Mouse (Mus musculus): ENCODE results near the gene Nln. TPM values are rescaled to one million over a fixed set of nuclear protein-coding genes. Genes with fewer than 3 reads are reported as not detected.

The Nln gene
- total RNA-seq, 4 experiments from 2014 or later: 10.5 to 13.8 (median 11.0) TPM

DNA sequence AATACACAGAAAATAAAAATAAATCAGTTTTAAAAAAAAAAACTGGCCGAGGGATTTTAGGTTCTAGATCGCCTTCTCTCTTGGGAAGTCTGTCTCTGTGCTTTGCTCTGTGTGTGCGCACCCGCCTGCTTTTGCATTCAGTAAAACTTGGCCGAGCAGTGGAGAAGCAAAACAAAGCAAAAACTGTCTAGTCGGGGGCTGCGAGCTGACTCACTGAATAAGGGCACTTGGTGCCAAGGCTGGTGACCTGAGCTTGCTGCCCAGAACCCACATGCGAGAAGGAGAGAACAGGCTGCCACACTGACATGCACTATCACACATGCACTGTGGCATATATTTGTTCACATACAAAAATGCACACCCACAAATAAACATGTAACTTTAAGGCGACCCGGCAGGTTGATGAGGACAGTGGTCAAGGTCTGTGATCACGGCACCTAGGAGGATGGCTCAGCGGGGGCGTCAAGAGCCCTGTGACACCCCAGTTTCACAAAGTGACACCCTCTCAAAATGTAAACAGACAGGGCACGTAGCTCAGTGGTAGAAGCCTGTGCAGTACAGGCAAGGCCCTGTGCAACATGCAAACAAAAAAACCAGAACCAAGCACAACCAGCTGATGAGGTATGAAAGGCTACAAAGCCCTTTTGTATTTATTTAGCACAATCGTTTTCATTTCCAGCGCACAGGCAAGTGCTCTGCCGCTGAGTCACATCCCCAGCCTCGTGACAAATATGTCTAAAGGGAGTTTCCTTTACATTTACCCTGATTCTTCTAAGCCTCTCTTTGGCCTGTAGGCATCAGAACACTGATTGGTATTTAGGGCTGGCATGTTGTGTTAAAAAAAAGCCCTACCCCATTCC, 93.9 kb downstream of the Nln start:
- DNase-seq (ENCODE audit: low spot score): no peak

DNA sequence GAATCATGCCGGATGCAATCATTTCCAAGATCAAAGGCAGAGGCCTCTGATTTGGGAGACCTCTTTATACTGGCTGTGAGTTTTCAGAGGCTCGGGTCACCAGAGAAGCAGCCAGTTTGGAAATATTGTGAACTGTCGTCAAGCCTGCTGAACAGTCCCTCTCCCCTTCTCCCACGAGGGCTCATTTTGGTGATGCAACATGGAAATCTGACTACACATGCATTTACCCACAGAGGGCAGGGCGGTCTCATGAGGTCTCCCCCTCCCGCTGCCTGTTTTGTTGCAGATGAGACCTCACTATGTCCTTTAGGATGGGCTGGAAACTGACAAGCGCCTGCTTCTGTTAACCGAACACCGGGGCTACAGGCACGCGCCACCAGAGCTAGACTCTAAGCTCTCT, 95.4 kb downstream of the Nln start:
- DNase-seq (ENCODE audit: low spot score): no peak

DNA sequence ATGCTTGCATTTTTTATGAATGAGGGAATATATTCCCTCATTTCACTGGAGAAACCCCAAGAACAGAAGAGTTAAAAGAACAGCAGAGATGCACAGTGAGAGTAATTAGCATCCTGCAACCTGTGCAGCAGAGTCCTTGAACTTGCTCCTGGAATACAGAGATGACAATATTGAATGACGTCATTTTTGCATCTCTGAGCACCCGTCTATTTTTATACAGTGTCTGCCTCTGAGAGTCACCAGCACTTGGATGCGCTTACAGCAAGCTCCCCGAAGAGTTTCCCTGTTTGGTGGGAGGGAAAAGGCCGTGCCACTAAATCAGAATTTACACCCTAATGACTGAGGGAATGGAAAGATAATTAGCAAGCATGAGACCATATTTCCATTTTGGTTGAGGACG, 96.0 kb downstream of the Nln start:
- DNase-seq (ENCODE audit: low spot score): no peak

DNA sequence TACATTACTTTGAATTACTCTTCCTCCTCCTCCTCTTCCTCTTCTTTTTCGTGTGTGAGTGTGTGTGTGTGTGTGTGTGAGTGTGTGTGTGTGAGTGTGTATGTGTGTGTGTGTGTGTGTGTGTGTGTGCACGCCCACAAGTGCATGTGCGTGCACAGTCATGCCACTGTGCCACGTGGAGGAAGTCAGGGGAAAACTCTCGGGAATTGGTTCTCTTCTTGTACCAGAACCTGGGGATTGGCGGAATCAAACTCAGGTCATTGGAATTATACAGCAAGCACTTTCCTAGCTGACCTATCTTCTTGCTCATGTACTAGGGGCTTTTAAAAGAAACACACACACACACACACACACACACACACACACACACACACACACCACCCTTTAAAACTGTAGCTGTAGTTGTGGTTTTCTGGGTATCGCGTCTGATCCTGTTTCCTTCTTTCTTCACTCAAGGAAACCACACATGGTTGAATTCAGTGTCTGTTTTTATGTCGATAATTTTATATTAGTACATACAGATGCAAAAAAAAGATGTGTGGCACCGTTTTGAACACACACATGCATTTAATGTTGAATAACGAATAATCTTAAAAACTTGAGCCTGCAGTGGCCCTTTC, 97.1 kb downstream of the Nln start:
- no peak for DNase-seq (ENCODE audit: low spot score)

DNA sequence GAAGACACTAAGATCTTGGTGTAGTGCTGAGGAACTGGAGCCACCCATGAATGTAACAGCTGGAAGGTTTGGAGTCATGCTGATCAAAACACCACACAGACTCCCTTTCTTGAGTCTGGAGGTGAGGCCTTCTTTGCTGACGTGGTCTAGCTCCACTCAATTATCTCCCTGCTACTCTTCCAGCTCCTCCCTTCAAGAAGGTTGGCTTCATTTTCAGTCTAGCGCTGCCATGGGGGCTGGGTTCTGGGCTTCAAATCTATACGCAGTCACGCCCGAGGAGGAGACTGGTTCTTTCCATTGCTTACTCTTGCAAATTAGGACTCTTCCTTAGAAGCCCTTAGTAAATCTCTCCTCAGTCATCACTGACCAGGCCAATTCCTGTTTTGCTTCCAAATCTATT, 98.1 kb downstream of the Nln start:
- no peak for DNase-seq (ENCODE audit: low spot score)

- no peak for DNase-seq (ENCODE audit: low spot score)
Observed at GRCm38 (mm10) chr13:104005231-104005845, 104.1 kb downstream of the Nln start.

DNA sequence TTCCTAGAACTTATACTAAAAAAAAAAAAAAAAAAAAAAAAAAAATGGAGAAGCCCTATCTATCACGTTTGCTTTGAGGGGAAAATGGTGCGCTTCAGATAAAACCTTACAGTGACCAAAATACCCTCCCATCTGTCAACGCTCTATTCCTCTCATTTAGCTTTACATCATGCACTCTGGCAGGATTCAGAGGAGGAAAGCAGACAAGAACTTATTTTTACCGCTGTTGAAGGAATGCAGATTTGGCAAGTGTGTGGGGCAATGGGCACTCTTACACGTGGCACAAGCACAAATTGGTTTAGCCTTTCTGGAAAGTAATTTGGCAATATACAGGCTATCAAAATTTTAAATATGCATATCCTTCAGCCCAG, 115.3 kb downstream of the Nln start:
- no peak for DNase-seq (ENCODE audit: low spot score)

DNA sequence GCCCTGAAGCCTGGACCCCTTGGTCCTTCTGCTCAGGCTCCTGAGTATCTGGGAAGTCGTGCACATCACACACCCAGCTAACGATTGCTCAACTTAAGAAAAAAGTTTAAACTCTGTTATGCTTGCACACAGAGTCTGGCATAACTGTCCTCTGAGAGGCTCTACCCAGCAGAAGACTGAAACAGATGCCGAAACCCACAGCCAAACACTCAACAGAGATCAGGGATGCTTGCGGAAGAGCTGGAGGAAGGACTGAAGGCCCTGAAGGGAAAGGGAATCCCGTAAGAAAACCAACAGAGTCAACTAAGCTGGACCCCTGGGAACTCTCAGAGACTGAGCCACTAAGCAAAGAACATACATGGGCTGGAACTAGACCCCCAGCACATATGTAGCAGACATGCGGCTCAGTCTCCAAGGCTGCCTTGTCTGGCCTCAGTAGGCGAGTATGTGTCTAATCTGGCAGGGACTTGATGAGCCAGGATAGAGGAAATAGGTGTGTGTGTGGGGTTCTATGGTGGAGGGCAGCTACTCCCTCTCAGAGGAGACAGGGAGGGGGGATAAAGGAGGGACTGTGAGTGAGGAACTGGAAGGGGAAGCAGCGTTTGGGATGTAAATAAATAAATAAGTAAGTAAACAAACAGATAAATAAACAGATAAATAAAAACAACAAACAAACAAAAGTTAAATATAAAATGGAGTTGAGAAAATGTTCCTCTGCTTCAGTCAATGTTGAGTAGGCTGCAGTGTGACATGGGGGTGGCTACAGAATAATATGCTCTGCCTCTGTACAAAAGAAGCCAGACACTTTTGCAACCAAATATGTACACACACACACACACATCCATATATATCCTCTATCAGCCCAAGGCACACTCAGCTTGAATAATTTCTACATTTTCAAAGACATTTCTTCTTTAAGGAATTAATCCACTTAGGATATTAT, 116.0 kb downstream of the Nln start:
- DNase-seq (ENCODE audit: low spot score): no peak

- no peak for DNase-seq (ENCODE audit: low spot score)
Observed at GRCm38 (mm10) chr13:103986660-103987059, 122.8 kb downstream of the Nln start.

DNA sequence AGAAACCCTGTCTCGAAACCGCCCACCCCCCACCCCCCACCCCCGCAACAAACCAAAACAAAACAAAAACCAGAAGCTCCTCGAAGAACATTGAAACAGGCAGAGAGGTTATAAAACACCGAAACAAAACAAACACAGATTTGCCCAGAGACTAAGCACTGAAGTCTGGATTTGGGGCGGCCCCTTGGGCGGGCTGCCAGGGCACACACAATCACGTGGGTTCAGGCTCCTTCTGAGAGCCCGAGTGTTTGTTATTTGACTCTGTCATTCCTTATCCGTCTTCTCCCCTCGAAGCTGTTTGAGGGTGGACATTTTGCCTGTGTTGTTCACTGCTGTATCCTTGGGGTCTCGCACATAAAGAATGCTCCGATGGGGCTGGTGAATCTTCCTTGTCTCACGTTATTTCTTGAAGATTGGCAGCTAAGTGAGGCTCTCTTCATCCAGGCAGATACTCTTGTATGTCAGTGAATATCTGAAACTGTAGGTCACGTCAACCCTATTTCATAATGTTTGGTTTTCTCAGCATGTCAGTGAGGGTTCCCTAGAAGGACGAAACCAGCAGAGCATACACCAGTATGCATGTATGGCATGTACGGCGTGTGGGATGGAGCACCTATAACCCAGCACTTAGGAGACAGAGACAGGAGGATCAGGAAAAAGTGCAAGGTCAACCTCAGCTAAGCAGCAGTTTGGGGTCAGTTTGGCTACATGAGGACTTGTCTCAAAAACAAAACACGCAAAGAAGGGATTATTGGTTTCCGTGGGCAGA, 123.7 kb downstream of the Nln start:
- DNase-seq (ENCODE audit: low spot score): no peak

GRCm38 (mm10) chr13:103982376-103982775, 127.0 kb downstream of the Nln start:
- no peak for DNase-seq (ENCODE audit: low spot score)

- no peak for DNase-seq (ENCODE audit: low spot score)
Observed at GRCm38 (mm10) chr13:103980414-103980813, 129.0 kb downstream of the Nln start.

GRCm38 (mm10) chr13:103978286-103978866, 131.0 kb downstream of the Nln start:
- peak; percentile 19 for DNase-seq (ENCODE audit: low spot score)

GRCm38 (mm10) chr13:103977844-103978243, 131.6 kb downstream of the Nln start:
- DNase-seq (ENCODE audit: low spot score): no peak

DNA sequence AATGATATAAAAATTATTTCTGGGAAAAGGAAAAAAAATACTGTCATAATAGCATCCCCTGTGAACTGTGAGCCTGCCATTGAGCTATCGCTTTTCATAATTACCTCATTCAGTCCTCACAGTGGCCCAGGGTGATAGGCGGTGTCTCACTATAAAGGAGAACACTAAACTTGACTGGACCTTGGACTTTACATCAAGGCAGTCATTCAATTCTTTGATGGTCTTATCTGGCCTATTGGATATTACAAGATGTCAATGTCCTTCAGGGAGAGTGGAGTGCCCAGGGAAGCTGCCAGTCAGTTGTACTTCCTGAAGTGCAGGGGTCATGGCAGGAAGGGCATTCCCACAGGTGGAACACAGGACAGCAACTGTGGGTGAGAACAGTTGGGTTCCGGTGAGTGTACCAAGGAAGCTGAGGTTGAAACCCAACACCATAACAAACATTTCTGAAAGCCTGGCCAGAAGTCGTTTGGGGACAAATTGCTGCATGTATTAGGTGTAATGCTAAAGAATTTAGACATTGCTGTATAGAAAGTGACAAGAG, 133.2 kb downstream of the Nln start:
- DNase-seq (ENCODE audit: low spot score): no peak

DNA sequence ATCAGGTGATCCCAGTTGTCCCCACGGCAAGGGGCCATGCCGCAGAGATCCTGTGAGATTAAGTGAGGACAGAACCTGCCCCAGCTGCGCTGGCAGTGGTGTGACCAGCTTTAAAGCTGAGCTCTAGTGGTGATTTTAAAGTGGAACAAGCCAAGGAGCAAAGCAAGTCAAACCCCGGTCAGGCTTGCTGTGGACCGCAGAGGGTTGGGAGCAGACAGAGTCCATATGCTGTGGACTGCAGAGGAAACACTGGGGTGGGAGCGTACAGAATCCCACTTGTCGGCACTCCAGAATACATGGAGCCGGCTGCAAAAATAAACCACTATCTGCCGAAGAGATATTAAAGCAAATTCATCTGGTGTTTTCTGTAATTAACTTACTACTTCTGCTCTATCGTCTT, 134.3 kb downstream of the Nln start:
- DNase-seq (ENCODE audit: low spot score): no peak

DNA sequence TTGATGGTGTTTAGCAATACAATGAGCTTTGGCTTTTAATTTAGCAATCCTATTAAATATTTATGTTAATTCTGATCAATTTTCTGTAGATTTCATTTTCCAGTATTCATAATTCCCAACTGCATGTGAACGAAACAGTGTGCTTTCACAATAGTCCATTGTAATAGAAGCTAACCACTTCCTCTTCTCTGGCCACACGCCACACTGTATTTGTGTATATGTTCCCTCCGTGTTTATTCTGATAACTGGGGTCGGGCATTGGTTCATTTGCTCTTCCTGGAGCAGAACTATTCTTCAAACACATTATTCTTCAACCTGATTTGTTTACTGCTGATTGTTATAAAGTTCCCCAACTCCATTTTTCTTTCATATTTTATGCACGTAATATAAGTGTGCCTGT, 135.4 kb downstream of the Nln start:
- DNase-seq (ENCODE audit: low spot score): no peak

Measured in heart, adult 8-10 months (tissue).